Mouse (Mus musculus) heart, adult 11 months (tissue): ENCODE data around the gene Gm20388.
"Not testable (repeated sequence)": the region's sequence is repeated elsewhere in the genome, so short reads cannot be mapped to it uniquely, and the experiment has no call there.

ENCODE experiments used
- DNase-seq: peaks from one replicate; pipeline ENCODE4 v3.0.0; 2022

The Gm20388 gene

GRCm38 (mm10) chr8:120704203-120704602 is 793.6 kb downstream of the Gm20388 start:
- peak; percentile 96 for DNase-seq

- no peak for DNase-seq
Measured at GRCm38 (mm10) chr8:120705163-120705562, 794.5 kb downstream of the Gm20388 start.

DNA sequence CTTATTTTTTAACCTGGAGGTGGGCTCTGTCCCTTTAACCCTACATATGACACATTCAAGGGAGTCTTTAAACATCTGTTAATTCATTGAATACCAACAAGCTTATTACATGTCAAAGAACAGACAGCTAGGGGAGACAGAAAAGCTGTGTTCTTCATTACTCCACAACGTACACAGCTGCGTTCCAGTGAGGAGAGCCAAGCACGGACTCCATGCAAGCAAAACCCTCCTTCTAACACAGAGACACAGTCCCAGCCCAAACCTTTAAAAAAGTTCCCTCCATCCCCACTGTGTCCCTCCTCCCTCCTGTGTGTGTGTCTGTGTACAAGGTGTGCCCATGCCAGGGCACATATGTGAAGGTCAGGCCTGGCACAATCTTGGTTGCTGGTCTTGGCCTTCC is 795.6 kb downstream of the Gm20388 start:
- no peak for DNase-seq

GRCm38 (mm10) chr8:120709176-120709575 is 798.5 kb downstream of the Gm20388 start:
- no peak for DNase-seq

- DNase-seq = peak; percentile 94
Measured at GRCm38 (mm10) chr8:120715200-120715599, 804.6 kb downstream of the Gm20388 start.

DNA sequence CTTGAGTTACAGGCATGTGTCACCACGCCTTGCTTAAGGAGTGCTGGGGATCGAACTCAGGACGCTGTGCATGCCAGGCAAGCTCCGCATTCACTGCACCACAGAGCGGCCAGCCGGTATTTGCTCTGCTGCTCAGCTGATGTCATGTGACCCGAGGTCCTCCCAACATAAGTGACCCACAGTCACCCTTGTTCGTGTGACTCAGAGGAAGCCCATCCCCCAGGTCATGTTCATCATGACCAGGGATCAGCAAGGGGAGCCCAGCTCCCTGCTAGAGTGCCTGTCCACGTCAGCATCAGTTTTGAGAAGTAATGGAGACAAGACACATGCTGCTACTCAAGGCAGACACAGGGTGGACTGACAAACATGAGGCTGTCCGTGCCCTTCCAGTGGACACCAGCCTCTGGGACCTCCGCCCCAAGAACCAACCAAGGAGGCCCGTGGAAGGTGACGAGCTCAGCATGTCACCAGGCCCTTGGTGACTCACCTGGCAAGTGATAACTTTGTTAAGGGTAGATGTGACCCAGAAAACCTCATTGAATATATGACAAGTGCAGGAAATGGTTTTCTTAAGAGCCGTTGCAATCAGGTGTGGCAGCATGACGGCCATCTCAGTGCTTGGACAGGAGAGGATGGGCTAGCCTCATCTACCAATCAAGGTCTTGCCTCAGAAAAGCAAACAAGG is 805.5 kb downstream of the Gm20388 start:
- DNase-seq = peak; percentile 96

DNA sequence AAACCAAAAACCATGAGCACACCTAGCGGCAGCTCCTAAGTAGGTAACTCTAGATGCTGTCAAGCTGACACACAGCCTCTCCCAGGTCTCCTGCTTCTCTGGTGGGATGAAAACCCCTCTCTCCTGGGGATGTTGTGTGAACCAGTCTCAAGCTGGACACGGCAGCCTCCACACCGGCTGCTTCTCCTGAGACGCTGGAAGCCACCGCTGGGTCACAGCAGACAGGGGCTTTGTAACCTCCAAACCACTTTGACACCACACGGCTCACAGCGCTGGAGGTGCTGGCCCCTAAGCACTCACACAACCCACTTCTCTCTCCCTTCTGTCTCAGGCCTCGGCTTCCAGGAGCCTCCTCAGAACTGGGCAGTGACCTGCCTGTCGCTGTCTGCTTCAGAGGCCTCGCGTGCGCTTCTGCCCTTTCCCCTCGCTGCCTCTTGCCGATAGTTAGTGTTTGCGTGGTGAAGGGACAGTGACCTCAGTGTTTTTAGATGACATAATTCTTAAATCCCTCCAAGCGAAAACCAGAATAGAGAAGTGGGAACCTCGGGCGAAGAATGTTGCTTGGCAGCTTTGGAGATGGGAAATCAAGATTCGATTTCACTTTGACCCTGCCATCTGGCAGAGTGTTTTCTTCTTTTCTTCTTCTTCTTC is 809.1 kb downstream of the Gm20388 start:
- peak; percentile 91 for DNase-seq

DNA sequence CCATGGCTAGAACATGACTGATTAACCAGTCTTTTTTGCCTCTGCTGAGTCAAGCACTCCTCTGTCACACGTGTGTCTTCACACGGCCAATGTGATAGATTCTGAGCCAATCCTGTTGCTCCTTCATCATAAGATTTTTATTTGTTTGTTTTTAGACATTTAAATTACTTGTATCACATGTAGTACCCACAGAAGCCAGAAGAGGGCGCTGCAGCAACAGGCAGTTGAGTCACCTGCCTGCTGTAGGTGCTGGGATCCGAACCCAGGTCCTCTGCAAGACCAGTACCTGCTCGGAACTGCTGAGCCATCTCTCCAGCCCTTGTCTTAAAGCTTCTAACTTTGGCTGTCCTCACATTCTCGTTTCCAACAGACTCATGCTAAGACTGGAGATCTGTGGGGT is 812.4 kb downstream of the Gm20388 start:
- DNase-seq = no peak

- not testable (repeated sequence) for DNase-seq
Measured at GRCm38 (mm10) chr8:120724096-120724495, 813.5 kb downstream of the Gm20388 start.

DNA sequence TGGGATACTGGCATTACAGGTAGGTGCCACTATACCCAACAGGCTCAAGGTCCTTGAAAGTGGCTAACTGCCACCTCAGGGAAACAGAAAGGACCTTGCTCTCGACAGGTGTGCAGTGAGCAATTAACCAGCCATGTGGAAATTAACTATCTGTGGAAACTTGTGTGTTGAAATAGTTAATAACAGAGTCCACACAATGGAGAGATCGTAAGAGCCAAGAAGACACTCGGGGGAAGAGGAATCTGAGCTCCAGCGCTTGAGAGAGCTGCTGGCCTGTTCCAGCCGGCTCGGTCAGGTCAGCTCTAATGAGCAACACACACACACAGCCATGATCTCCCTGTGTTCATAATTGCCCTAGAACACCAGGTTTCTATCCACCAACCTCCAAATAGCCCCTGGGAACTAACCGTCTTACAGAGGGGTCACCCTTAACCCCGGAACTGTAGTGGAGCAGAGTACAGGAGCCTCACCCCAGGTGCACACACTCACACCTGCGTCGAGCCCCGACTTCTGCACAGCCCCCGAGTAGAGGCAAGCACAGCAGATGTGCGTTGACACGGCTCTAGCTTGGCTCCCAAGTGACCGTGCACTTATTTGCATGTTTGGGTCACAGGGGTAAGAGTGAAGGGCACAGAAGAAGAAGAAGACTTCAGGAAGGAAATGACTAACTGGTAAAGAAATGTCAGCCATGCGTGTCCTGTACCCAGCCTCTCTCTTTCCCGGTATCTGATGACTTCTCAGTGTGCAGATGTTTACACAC is 814.4 kb downstream of the Gm20388 start:
- peak; percentile 90 for DNase-seq

- DNase-seq = no peak
Measured at GRCm38 (mm10) chr8:120725576-120725950, 814.9 kb downstream of the Gm20388 start.

- no peak for DNase-seq
Measured at GRCm38 (mm10) chr8:120726051-120726450, 815.4 kb downstream of the Gm20388 start.

- no peak for DNase-seq
Measured at GRCm38 (mm10) chr8:120728488-120729160, 818.0 kb downstream of the Gm20388 start.

DNA sequence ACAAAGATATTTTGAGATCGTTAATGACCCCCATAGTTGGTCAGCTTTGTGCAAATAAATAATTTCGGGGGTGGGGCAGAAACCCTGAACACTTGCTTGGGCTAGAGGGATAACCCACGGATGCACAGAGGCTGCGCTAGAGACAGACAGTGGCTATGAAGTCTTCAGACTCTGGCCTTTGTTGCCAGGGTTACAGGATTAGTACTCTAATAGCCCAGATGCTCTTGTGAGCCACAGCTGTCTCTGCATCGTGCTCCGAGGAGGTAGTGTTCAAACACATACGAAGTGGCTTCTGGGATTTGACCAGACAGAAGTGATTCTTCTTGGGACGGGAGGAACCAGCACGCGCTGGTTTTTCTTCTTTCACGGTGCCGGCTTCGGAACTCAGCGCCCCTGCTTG is 820.9 kb downstream of the Gm20388 start:
- no peak for DNase-seq

GRCm38 (mm10) chr8:120732068-120732467 is 821.4 kb downstream of the Gm20388 start:
- no peak for DNase-seq

GRCm38 (mm10) chr8:120735770-120736481 is 825.3 kb downstream of the Gm20388 start, which contains the start of gene Irf8:
Irf8 (plus strand) TSS chr8:120736358.
- DNase-seq = peak; percentile 99

DNA sequence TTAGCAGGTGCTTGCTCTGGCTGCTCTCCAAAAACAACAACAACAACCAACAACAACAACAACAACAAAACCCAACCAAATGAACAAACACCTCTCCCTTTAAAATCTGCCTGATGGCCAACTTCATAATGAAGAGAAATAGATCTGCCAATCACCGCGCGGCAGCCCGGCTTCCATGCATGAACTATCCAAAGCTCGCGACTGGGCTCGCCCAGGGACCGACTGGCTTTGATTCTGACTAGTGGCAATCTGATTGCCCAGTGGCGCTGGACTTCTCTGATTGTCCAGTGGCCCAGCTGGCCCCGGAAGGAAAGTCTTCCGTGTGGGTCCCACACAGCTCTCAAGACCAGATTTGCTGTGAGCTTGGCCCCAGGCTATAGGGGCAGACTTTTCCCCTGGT is 825.8 kb downstream of the Gm20388 start:
- DNase-seq = no peak

GRCm38 (mm10) chr8:120737166-120737565 is 826.5 kb downstream of the Gm20388 start:
- DNase-seq = peak; percentile 90

GRCm38 (mm10) chr8:120738771-120739170 is 828.1 kb downstream of the Gm20388 start:
- DNase-seq = peak; percentile 96

GRCm38 (mm10) chr8:120739526-120739925 is 828.9 kb downstream of the Gm20388 start:
- peak; percentile 95 for DNase-seq

- DNase-seq = peak; percentile 85
Measured at GRCm38 (mm10) chr8:120740579-120740978, 829.9 kb downstream of the Gm20388 start.

DNA sequence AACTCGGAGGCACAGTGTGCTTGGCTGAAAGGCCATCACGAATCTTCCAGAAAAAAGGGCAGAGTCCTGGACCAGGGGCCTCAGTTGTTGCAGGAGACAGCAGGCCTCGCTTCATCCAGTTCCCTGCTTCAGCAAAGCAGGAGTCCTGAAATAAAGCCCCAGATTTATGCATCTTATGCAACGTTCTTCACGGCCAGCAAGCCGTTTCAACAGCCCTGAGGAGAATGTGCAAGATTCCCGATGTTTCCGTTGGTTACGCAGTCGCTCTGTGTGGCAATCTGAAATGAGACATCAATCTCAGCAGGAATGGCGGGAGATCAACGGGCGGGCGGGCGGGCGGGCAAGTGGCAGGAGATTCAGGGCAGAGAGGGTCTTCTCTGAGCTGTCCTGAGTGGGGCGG is 830.4 kb downstream of the Gm20388 start:
- DNase-seq = peak; percentile 84
